Mouse (Mus musculus): ENCODE measurements at regions not wholly inside any gene's neighbourhood (a gene's known extent, or its start where the extent isn't known, plus 50 kb on each side); places are given as distances from the start of the nearest gene placed in this dataset.

GRCm38 (mm10) chr3:147967261-147967660 is 1023.1 kb downstream of the Adgrl2 start:
- DNase-seq, result no peak

GRCm38 (mm10) chr3:147966827-147967226 is 1023.5 kb downstream of the Adgrl2 start:
- no peak for DNase-seq

GRCm38 (mm10) chr3:147966379-147966778 is 1024.0 kb downstream of the Adgrl2 start:
- DNase-seq, result no peak

GRCm38 (mm10) chr3:147963698-147964476 is 1026.5 kb downstream of the Adgrl2 start:
- DNase-seq, result no peak

GRCm38 (mm10) chr3:147948041-147948592 is 1042.2 kb downstream of the Adgrl2 start:
- DNase-seq, result no peak

- no peak for DNase-seq
These were observed 1047.0 kb downstream of the Adgrl2 start for GRCm38 (mm10) chr3:147943314-147943713.

GRCm38 (mm10) chr3:147930811-147931251 is 1059.5 kb downstream of the Adgrl2 start:
- no peak for DNase-seq

GRCm38 (mm10) chr3:147920181-147920580 is 1068.0 kb downstream of the Ttll7 start:
- no peak for DNase-seq

- DNase-seq, result no peak
These were observed 1067.5 kb downstream of the Ttll7 start for GRCm38 (mm10) chr3:147919701-147920100.

GRCm38 (mm10) chr3:147919146-147919545 is 1067.0 kb downstream of the Ttll7 start:
- no peak for DNase-seq

GRCm38 (mm10) chr3:147896751-147897150 is 1044.6 kb downstream of the Ttll7 start:
- no peak for DNase-seq

GRCm38 (mm10) chr3:147891682-147892081 is 1039.5 kb downstream of the Ttll7 start:
- DNase-seq, result no peak

- no peak for DNase-seq
These were observed 1034.2 kb downstream of the Ttll7 start for GRCm38 (mm10) chr3:147886261-147886893.

GRCm38 (mm10) chr3:147882936-147883645 is 1030.9 kb downstream of the Ttll7 start:
- DNase-seq, result no peak

- no peak for DNase-seq
These were observed 1026.5 kb downstream of the Ttll7 start for GRCm38 (mm10) chr3:147878690-147879089.

GRCm38 (mm10) chr3:147868281-147868680 is 1016.1 kb downstream of the Ttll7 start:
- no peak for DNase-seq

- peak; percentile 3 to 32 for DNase-seq
These were observed 1001.2 kb downstream of the Ttll7 start for GRCm38 (mm10) chr3:147853346-147853745.

GRCm38 (mm10) chr3:147852830-147853229 is 1000.7 kb downstream of the Ttll7 start:
- no peak for DNase-seq

- DNase-seq, result no peak
These were observed 989.2 kb downstream of the Ttll7 start for GRCm38 (mm10) chr3:147841357-147841756.

- DNase-seq, result no peak
These were observed 986.6 kb downstream of the Ttll7 start for GRCm38 (mm10) chr3:147838816-147839215.

GRCm38 (mm10) chr3:147835716-147836115 is 983.5 kb downstream of the Ttll7 start:
- no peak for DNase-seq

- DNase-seq, result no peak
These were observed 973.2 kb downstream of the Ttll7 start for GRCm38 (mm10) chr3:147825337-147825736.

GRCm38 (mm10) chr3:147824451-147824850 is 972.3 kb downstream of the Ttll7 start:
- DNase-seq, result no peak

Measured in kidney, postnatal 25 days (tissue).